Mouse (Mus musculus) telencephalon, adult 2 months (tissue): ENCODE data around the gene Raver2.

ENCODE experiments used
- DNase-seq: peaks from one replicate; pipeline ENCODE4 v3.0.0-alpha.2; 2011; ENCODE audit warnings: low read depth, low spot score

The Raver2 gene

DNA sequence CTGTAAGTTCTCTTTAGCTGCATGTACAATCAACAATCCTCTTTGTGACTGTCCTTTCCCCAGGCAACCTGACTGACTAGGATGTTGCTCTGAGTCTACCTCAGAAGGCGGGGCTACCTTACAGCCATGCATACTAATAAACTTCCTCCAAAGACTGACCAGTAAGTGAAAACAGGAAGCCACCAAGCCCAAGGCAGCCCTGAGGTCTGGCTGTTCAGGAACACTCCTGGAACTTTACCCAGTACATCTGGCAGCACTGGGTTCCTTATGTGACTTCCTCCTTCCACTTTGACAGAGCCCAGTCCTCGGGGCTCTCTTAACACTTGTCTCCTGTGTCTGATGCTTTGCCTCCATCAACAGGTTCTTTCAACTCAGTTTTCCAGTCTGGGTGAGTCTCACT, 104.0 kb downstream of the Raver2 start:
- no peak for DNase-seq

DNA sequence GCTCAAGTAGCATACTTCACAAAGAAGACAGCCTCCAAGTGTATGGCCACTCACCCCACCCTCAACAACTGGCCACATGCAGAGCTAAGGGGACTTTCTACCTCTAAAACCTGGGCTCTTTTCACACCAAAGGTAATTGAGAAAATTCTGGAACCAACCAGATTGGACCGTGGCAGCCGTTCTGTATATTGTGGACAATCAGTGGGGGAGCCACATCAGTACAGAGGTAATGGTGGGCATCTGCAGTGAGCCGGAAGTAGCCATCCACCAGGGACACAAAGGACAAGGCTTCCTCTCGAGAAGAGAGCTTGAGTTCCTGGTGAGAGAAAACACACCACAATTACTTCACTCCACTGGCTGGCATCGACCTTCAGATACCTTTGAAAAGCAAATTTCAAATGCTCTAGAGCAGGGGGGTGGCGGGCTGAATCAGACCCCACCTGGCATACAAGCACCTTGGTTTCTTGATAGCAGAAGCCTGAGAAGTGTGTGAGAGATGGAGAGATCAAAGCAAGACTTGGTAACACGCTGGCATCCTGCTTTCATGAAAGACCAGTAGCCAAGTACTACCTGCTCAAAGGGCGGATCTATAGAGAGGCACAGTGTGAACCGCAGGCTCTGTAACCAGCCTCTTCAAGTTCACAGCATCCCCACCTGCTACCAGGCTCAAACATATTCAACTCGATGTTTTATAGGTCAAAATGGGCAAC, 106.3 kb downstream of the Raver2 start:
- no peak for DNase-seq

DNA sequence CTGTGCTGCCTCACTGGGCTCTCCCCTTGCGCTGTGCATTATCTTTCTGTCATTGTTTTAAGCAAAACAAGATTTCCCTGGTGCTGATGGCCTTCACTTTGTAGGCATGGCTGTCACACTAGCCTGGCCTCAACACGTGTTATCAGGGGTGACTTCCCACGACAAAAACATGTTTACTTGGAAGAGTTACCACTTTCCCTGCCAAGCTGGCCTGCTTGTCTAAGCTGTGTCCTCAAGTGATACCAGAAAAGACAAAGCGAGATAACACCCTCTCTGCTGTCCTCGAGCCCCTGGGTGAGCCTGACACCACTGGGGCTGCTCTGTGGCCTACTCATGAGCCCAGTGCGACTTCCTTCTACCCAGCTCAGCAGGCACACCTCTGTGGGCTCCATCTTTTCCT, 107.3 kb downstream of the Raver2 start:
- no peak for DNase-seq

DNA sequence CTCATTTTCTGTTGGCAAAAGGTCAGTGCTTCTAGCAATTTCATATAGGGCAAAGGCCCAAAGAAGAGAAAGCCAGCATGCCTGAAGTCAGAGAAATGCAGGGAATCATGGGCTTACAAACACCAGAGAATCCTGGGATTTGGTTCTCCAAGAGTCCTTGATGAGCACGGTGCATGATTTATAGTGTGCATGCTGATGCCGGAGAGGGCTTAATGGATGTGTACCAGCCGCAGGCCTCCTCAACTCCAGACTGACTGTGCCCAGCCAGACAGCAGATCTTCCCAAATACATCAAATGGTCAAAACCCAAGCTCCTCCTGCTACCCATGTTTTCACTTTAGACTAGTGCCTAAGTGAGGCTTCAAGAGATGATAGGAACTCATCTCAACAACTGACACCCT, 109.0 kb downstream of the Raver2 start:
- DNase-seq = no peak

DNA sequence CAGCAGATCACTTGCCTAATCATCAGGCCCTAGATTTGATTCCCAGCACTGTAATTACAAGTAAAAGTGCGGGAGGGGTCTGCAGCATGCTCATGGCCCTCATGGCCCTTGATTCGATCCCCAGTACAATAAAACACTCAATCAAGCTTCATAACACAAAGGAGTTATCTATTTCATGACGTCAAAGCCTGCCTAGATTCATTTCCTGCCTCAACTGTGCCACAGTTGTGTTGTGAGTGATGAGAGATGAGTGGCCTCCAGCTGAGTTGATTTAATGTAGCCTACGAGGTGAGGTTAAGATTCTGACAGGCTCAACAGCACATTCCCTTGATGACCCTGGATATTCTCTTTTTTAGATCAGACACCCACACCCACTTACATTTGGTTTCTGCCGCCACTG, 110.3 kb downstream of the Raver2 start:
- no peak for DNase-seq

DNA sequence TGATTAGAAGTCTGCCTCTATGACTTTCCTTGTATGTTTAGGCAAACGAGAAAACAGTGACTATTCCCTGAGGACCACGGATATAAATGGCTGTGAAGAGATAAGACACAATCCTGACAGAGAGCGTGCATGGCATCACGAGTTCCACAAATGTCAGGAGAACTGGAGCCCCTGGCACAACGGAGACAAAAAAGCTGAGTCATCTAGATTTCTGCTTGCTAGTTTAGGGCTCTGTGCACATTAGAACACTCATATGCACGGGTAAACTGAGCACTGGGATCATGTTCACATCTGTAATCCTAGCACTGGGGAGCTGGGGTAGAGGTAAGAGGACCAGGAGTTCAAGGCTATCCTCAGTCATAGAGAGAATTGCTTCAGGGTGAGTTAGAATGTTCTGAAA, 111.1 kb downstream of the Raver2 start:
- DNase-seq = no peak

DNA sequence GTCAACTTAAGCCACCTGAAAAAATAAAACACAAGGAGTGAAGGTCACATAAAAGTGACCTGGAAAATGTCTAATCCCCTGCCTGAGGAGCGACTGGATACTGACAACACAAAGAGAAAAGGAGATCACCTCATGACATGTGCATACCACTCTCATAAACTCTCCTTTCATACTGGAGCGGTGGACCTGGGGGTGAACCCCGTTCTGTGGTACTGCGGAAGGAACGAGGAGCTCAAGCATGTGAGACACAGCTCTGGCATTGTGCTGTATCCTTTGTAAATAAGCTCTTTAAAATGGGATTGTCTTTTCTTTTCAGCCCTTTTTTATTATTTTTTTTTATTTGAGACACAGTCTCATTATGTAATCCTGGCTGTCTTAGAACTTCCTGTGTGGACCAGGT, 111.9 kb downstream of the Raver2 start:
- no peak for DNase-seq

DNA sequence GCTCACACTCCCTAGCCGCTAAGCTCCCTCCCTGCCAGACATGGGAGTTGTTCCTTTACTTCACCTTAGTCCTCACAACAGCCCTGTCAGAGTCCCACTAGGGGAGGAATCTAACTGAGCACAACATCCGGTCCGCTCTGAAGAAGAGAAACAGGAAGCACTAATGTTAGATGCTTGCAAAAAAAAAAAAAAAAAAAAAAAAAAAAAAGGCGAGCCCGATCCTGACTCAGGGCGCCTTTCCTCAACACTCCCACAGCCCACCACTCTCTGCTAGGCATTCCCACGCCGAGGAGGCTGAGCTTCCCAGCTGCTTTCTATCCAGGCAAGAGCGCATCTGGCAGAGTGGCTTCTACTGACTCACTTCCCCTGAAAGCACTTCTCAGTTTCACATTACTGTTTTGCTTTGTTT, 113.8 kb downstream of the Raver2 start:
- no peak for DNase-seq

DNA sequence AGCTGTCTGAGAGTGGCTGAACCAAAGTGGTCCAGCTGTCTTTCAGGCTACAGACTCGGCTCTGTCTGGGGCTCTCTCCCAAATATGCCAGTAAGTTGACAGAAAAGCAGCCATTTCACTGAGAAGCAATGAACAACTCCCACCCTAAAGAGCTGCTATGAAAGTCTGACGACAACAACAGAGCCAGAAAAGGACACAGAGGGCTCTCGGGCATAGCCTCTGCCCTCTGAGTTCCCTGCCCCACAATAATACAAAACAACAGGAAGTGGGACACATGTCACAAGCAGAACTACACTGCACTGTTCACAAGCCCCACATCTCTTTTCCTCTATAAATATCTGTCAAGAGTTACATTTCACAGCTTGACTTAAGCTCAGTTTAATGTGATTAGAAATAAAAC, 116.4 kb downstream of the Raver2 start:
- DNase-seq = no peak

DNA sequence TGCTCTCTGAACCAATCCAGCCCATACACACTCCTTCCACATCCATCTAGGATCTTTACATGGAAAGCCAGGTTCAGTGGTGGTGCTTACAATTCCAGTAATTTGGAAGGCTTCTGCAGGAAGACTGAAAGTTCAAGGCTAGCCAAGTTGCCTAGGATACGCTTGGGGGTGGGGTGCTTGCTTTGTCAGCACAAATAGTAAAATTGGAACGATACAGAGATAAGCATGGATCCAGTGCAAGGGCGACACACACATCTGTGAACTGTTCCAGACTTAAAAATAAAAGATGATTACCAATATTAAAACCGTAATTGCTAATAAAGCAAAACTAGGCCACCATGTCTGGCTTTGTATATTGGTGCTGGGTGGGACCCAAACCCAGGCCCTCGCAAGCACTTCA, 117.8 kb downstream of the Raver2 start:
- DNase-seq = no peak

DNA sequence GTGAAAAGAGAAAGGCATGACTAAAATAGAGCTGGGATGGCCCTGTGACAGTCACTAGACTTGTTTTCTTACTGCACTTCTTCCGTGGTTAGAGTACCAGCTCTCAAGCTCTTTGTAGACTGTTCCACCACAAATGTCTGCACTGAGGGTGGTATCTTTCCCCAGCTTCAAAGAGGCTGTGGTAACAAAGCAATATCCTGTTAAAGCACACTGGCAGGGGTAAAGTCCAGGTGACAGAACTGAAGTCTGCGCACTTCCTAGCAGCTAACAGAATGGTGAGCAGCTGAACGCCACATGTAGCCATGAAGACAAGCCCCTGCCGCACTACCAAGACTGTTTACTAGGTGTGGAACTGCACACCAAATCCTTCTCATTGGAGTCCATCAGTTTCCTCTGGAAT, 118.6 kb downstream of the Raver2 start:
- DNase-seq = no peak

DNA sequence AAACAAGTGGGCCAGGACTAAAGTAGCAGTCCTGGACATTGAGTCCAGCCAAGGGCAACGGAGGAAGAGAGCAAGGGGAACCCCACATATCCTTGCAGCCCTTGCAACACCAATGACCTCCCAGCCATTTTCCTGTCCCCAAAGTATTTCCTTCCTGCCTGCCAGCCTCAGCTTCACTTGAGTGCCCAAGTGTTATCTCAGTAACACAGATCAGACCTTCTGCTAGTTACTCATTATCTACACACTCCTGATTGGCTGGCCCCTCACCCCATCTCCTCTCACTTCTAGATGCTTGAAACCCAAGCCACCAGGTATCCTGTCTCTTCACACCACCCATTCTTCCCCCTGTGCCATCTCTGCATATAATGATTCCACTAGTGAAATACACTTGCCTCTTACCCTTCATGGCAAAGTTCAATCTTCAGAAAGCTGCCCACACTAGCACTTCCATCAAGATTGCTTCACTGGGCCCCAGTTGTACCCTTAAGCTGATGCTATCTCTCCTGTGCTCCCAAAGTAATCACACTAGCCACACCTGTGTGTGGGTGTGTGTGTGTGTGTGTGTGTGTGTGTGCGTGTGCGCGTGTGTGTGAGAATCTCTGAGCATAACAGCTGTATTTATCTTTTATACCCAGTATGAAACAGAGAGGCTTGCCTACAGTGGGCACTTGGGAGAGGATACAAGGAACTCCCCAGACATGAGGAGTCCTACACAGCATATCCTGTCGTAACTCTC, 123.6 kb downstream of the Raver2 start:
- no peak for DNase-seq

DNA sequence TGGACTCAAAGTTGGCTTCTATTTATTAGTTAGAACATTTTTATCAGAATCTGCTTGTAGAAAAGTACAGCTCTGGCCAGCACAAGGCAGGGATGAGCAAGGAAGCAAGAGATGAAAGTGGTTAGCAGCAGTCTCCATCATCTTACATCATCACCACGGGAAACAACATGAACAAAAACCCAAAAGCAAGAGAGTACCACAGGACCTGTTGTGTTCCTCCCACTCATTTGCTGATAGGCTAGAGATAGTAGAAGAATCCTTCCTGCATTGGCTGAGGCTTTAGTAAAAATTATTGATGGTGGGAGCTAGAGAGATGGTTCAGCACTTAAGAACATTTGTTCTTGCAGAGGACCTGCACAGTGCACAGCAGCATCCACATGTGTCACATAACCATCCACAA, 125.4 kb downstream of the Raver2 start:
- DNase-seq = no peak

DNA sequence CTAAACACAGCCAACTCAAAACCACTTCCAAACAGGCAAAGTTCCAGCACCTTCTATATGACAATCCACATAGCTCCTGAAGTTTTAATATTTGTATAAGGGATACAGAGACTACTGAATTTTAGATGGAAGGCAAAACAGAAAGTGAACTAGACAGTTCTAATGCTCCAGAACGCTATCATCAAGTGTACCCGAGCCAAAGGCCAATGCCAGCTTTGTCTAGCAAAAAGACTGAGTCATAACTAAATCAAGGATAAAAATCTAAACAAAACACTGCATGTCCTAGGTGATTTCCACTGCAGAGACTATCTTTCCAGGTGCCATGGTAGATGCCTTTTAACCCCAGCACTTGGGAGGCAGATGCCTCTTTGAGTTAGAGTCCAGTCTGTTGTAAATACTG, 127.6 kb downstream of the Raver2 start:
- DNase-seq = no peak

DNA sequence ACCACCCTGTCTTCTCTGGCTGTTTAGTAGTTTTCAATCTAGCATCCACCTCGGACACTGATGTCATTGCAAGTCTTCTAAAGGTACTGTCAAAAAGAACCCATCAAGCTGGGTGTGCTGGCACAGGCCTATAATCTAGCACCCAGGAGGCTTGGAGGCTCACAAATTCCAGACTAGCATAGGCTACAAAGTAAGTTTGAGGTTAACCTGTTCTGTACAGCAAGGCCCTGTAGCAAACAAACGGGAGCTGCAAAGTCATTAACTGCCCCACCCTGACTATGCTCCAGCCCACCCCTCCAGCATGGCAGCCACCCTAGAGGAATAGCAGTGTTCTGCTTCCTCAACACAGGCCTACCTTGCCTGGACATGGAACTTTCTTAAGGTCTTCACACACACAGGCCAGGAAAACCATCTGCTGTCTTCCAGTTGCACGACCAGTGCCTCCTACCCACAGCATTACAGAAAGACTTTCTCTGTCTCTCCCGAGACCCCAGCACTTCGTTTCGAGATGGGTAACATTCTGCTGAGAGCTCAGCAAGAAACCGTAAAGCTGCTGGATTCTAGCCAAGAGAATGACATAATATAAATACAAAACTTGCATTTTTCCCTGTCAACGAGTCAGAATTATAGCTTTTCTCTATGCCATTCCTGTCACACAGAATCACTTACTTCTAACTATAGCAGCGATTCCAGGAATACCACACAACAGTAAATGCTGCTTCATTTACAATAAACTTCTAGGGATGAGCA, 128.8 kb downstream of the Raver2 start:
- DNase-seq = no peak

DNA sequence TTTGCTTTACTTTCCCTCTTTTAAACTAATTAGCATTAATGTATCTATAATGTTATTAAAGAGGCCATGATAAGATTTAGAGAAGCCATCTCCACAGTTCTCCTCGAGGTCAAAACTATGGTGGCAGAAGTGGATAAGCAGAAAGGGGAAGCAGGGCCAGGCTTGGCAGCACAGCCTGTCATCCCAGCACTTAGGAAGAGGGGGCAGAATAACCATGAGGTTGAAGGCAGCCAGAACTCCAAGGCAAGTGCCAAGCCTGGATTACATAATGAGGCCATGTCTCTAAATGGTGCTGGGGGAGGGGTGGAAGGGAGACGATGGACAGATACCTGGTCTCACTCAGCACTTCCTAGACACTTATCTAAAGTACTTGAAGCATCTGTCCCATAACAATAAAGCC, 129.6 kb downstream of the Raver2 start:
- DNase-seq = no peak

DNA sequence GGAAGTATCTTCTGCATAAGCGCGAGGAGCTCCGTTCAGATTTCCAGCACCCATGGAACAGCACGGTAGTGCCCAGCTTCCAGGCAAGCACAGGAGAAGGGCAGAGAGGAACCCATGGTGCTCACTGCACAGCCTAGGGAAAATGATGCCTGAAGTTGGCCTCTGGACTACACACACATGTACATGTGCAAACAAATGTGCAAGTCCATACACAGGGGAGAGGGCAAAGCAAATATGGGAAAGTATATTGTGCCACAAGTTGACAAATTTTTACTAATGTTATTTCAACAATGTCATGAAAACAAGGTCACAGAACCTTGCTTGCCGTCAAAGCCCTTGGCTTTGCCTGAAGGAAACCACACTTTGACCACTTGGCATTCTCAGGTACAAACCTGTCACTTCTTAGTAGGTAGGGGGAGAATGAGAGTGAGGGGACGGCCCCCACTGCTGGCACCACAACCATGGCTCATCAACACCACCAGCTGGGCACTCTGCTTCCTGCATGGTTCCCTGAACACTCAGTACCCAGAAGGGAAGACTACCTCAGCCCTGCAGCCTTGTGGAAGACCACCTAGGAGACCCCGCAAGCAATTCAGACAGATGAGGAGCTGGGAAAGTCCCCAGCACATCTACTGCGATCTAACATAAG, 130.8 kb downstream of the Raver2 start:
- DNase-seq = no peak
